In the genomic region with DNA sequence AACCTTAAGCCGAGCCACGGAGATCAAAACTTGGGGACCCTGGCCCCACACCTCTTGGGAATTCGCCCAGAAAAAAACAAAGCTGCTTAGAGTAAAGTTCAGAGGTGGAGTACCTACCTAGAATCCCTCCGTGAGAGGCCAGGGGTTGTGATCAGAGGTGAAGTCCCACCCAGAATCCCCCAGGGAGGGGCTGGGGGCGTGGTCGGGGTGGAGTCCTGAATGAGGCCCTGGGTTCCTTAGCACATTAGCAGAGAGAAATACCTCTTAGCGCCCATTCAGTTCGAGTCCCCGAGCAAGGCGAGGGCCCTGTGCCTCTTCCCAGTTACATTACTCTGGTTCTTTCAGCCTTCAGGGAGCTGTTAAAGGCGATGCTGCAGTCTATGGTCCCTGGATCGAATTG, we compare ENCODE assay signal across 9 mouse cellular contexts. TPM values are rescaled to one million over a fixed set of nuclear protein-coding genes. Genes with fewer than 3 reads are reported as not detected.
DNase-seq lines count a peak whose midpoint lies in the region; ATAC-seq and TF ChIP-seq lines count a peak whose summit lies in the region.
"Had no signal": no experiment of that assay in that cellular context is flagged by ENCODE, and none has a peak within 500 bp of the region (broad histone marks: within the 10 kb centered on the region; RNA-seq: fewer than 3 reads in every experiment).

No protein-coding gene starts in this region.

- no peaks in the 10 kb centered on the region for H3K9me3 ChIP-seq in embryonic facial prominence, embryonic 12.5 days
- H3K9me3 ChIP-seq in liver, embryonic 15.5 days (replicated peaks): no peaks in the 10 kb centered on the region

- H3K4me1 ChIP-seq in cerebellum, adult 2 months (ENCODE audit: control insufficient read depth, insufficient read depth, low read length): peaks cover 16% of the 10 kb centered on the region
- peaks cover 20% of the 10 kb centered on the region for H3K4me1 ChIP-seq in embryonic facial prominence, embryonic 12.5 days
- peaks cover 13% of the 10 kb centered on the region for H3K4me1 ChIP-seq in liver, embryonic 15.5 days (replicated peaks)

- DNase-seq in cerebellum, adult 11-12 months: peak; percentile 16
- DNase-seq in cerebellum, adult 2 months: no peak
- DNase-seq in kidney, postnatal 10 days: peak; percentile 49
- DNase-seq in kidney, adult 18-20 months: no peak
- DNase-seq in frontal cortex, postnatal 14 days (ENCODE audit: low spot score in 2 of 2): no peak
- no peak for DNase-seq in urinary bladder, postnatal 25 days (ENCODE audit: low spot score)

- H3K27ac ChIP-seq in cerebellum, adult 2 months (ENCODE audit: insufficient read depth, low read length): no peak overlapping the region
- 0 out of 2 replicates have a peak overlapping the region, but pooled peaks have one; percentile 52 for H3K27ac ChIP-seq in embryonic facial prominence, embryonic 12.5 days
- H3K27ac ChIP-seq in liver, embryonic 15.5 days (replicated peaks): no peak overlapping the region
- H3K27ac ChIP-seq: hindbrain, postnatal 0 days had no signal

- peaks cover 15% of the 10 kb centered on the region for H3K36me3 ChIP-seq in embryonic facial prominence, embryonic 12.5 days
- H3K36me3 ChIP-seq in liver, embryonic 15.5 days (replicated peaks): peaks cover 6% of the 10 kb centered on the region

- TF ChIP-seq CTCF in cerebellum, adult 2 months (IDR thresholded peaks at IDR 0.05; ENCODE audit: borderline replicate concordance, insufficient read depth, low read depth, low read length): no peak

- 28% methylated on average over 12 of the region's 12 CpGs for WGBS in cerebellum, adult 2 months
- 11% methylated on average over 12 of the region's 12 CpGs for WGBS in embryonic facial prominence, embryonic 12.5 days
- WGBS in liver, embryonic 15.5 days (ENCODE audit: insufficient replicate concordance): 12% methylated on average over 12 of the region's 12 CpGs

- no peaks in the 10 kb centered on the region for H3K27me3 ChIP-seq in cerebellum, adult 2 months (ENCODE audit: control insufficient read depth, insufficient read depth, low read length)
- no peaks in the 10 kb centered on the region for H3K27me3 ChIP-seq in embryonic facial prominence, embryonic 12.5 days
- H3K27me3 ChIP-seq in liver, embryonic 15.5 days: peaks cover 51% of the 10 kb centered on the region

- H3K4me2 ChIP-seq in embryonic facial prominence, embryonic 12.5 days (replicated peaks): no peak overlapping the region
- H3K4me2 ChIP-seq in liver, embryonic 15.5 days: peak overlapping the region; percentile 21

- no peak overlapping the region for H3K9ac ChIP-seq in embryonic facial prominence, embryonic 12.5 days
- no peak overlapping the region for H3K9ac ChIP-seq in liver, embryonic 15.5 days

- no peak overlapping the region for H3K4me3 ChIP-seq in cerebellum, adult 2 months (replicated peaks; ENCODE audit: insufficient read depth, low read depth, low read length)
- no peak overlapping the region for H3K4me3 ChIP-seq in embryonic facial prominence, embryonic 12.5 days
- no peak overlapping the region for H3K4me3 ChIP-seq in liver, embryonic 15.5 days (replicated peaks)

- no peak for TF ChIP-seq POLR2A in cerebellum, adult 2 months (IDR thresholded peaks at IDR 0.05; ENCODE audit: borderline replicate concordance, insufficient read depth, low read length)

- no peak for ATAC-seq in embryonic facial prominence, embryonic 12.5 days (ENCODE audit: insufficient number of reproducible peaks, insufficient read depth, low FRiP score, low TSS enrichment)
- ATAC-seq in liver, embryonic 15.5 days (ENCODE audit: insufficient read depth): no peak
- ATAC-seq: hindbrain, postnatal 0 days had no signal

RNA-seq across cellular contexts. Expression of gene Vmac, which starts 9.8 kb away (rescaled TPM):
- 17.0 and 18.2 TPM in 2 replicates for polyA plus RNA-seq in cerebellum, adult 2 months (2012; rRNA removed)
- 19.4 and 20.8 TPM in 2 replicates for polyA plus RNA-seq in embryonic facial prominence, embryonic 12.5 days (2016; fragmentation: Nextera tagmentation; extraction: Ambion mirVana)
- polyA plus RNA-seq in liver, embryonic 15.5 days (2015; fragmentation: Nextera tagmentation; extraction: Ambion mirVana): 2.4 and 2.6 TPM in 2 replicates

RNA-seq across cellular contexts. Expression of gene Ndufa11, which starts 10.1 kb away (rescaled TPM):
- 518 and 557 TPM in 2 replicates for polyA plus RNA-seq in cerebellum, adult 2 months (2012; rRNA removed)
- polyA plus RNA-seq in embryonic facial prominence, embryonic 12.5 days (2016; fragmentation: Nextera tagmentation; extraction: Ambion mirVana): 371 and 409 TPM in 2 replicates
- 210 and 226 TPM in 2 replicates for polyA plus RNA-seq in liver, embryonic 15.5 days (2015; fragmentation: Nextera tagmentation; extraction: Ambion mirVana)

RNA-seq across cellular contexts. Expression of gene Nrtn, which starts 29.7 kb away (rescaled TPM):
- polyA plus RNA-seq in cerebellum, adult 2 months (2012; rRNA removed): 7.2 and 9.3 TPM in 2 replicates
- 10.9 and 11.9 TPM in 2 replicates for polyA plus RNA-seq in embryonic facial prominence, embryonic 12.5 days (2016; fragmentation: Nextera tagmentation; extraction: Ambion mirVana)
- polyA plus RNA-seq in liver, embryonic 15.5 days (2015; fragmentation: Nextera tagmentation; extraction: Ambion mirVana): 1.1 and 1.6 TPM in 2 replicates

RNA-seq across cellular contexts. Expression of gene Dus3l, which starts 36.9 kb away (rescaled TPM):
- 168 and 169 TPM in 2 replicates for polyA plus RNA-seq in cerebellum, adult 2 months (2012; rRNA removed)
- polyA plus RNA-seq in embryonic facial prominence, embryonic 12.5 days (2016; fragmentation: Nextera tagmentation; extraction: Ambion mirVana): 44.1 and 47.2 TPM in 2 replicates
- 12.5 and 14.4 TPM in 2 replicates for polyA plus RNA-seq in liver, embryonic 15.5 days (2015; fragmentation: Nextera tagmentation; extraction: Ambion mirVana)

RNA-seq across cellular contexts. Expression of gene Prr22, which starts 42.4 kb away (rescaled TPM):
- polyA plus RNA-seq in cerebellum, adult 2 months (2012; rRNA removed): 3.0 and 3.5 TPM in 2 replicates
- polyA plus RNA-seq in embryonic facial prominence, embryonic 12.5 days (2016; fragmentation: Nextera tagmentation; extraction: Ambion mirVana): 1.4 TPM in 2 replicates
- polyA plus RNA-seq in liver, embryonic 15.5 days (2015; fragmentation: Nextera tagmentation; extraction: Ambion mirVana): 0.23 and 0.60 TPM in 2 replicates

Comparison
In these comparisons a context has a peak if more than half of its experiments do, and no peak if none do; other contexts are left out.
1. DNase-seq: peak in cerebellum, adult 11-12 months (single experiment) and kidney, postnatal 10 days (single experiment); none in cerebellum, adult 2 months (0 of 2), kidney, adult 18-20 months (single experiment), frontal cortex, postnatal 14 days (0 of 2) and urinary bladder, postnatal 25 days (single experiment).